Mouse (Mus musculus) heart, embryonic 16.5 days (tissue): ENCODE data around the gene Syndig1. TPM values are rescaled to one million over a fixed set of nuclear protein-coding genes. Genes with fewer than 3 reads are reported as not detected.

Experiments
- ATAC-seq: fragments of 200-750 bp; cut with Nextera tagmentation; replicated peaks from 2 replicates; pipeline ENCODE4 v1.8.0; 2017; ENCODE audit warnings: moderate number of reproducible peaks; ENCODE audit not compliant: insufficient read depth, low FRiP score; ENCODE audit errors: extremely low read depth
- H3K27ac ChIP-seq: fragments of 300-500 bp; sonication (generic); 2 replicates; pipeline ENCODE4 v1.5.1; 2014; ENCODE audit warnings: mild to moderate bottlenecking, low read length, control low read depth, moderate library complexity
- H3K27me3 ChIP-seq: fragments of 300-500 bp; sonication (generic); 2 replicates; pipeline ENCODE4 v1.6.1; 2014; ENCODE audit warnings: low read length, mixed read lengths; ENCODE audit not compliant: control insufficient read depth, insufficient read depth
- H3K36me3 ChIP-seq: fragments of 300-500 bp; sonication (generic); 2 replicates; pipeline ENCODE4 v1.6.1; 2014; ENCODE audit not compliant: control insufficient read depth, insufficient read depth
- H3K4me1 ChIP-seq: fragments of 300-500 bp; sonication (generic); 2 replicates; pipeline ENCODE4 v1.6.1; 2014; ENCODE audit warnings: low read length, mixed read lengths; ENCODE audit not compliant: control insufficient read depth, insufficient read depth
- H3K4me2 ChIP-seq: fragments of 300-500 bp; sonication (generic); 2 replicates; pipeline ENCODE4 v1.6.1; 2014; ENCODE audit warnings: low read depth, mild to moderate bottlenecking, control low read depth, low read length
- H3K4me3 ChIP-seq: fragments of 300-500 bp; sonication (generic); 2 replicates; pipeline ENCODE4 v1.5.1; 2014; ENCODE audit warnings: mild to moderate bottlenecking, control low read depth, low read length
- H3K9ac ChIP-seq: fragments of 300-500 bp; sonication (generic); 2 replicates; pipeline ENCODE4 v1.6.1; 2014; ENCODE audit warnings: low read length, control low read depth
- H3K9me3 ChIP-seq: fragments of 300-500 bp; sonication (generic); replicated peaks from 2 replicates; pipeline ENCODE4 v1.6.1; 2016; ENCODE audit warnings: low read length; ENCODE audit not compliant: control insufficient read depth
- WGBS: fragments of 180-500 bp; shearing (Covaris S2); extraction: QIAGEN DNeasy Blood & Tissue Kit; methylation state at CpG from one replicate; pipeline ENCODE4 v1.1.7; 2014; 5-methylcytosine and 5-hydroxymethylcytosine counted together
- polyA plus RNA-seq: library from polyadenylated mRNA; unstranded; fragments of >200 nt; fragmentation: Nextera tagmentation; extraction: Ambion mirVana; gene quantifications from 2 replicates; pipeline ENCODE4 v1.2.1, GENCODE M21; 2015

Gene Syndig1
- polyA plus RNA-seq, 1 experiment from 2014 or later = 3.3 TPM

- peak within 1 kb of the TSS; percentile 68 for H3K9ac ChIP-seq
Observed at GRCm38 (mm10) chr2:149830536-149831458, 1.8 kb downstream of the Syndig1 start, which contains the start of gene C530025M09Rik. Gene C530025M09Rik (minus strand): TSS chr2:149831213.

DNA sequence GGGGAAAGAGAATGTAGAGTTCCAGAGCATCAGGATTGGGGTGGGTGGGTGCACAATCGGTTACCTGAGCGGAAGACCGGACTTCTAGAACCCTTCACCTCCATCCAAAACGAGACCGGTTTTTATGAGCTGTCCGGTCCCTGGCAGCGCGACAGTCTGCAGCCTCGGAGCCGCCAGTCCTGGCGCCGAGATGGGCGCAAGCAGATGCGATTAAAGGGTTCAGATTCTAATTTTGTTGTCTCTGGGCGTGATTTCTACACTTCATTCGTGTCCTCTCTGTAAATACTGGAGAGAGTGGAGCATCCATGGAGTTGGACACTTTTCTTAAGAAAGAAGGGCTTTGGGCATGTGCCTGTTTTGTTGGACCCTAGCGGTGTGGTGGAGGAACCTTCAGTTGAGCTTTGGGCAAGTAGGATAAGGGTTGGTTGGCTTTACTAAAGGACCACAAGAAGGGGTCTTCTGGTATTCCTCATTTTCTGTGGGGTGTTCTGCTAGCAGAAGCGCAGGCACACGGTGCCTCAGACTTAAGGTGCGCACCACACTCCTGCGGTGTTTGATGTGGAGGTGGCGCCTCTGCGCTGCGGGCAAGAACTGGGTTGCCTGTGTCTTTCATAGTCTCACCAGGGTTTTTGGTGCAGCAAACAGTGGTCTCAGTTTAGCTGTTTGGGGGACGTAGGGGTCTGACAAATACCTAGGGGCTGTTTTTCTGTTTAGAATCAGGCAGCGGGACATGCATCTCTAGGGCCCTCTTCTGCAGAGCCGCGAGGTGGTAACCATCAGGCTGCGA is 2.6 kb downstream of the Syndig1 start:
- H3K4me2 ChIP-seq = peak overlapping the region; percentile 98
- ATAC-seq = 0 out of 2 replicates have a peak, but pooled peaks have one; percentile 7
- peaks cover 33% of the 10 kb centered on the region for H3K27me3 ChIP-seq
- peaks cover 10% of the 10 kb centered on the region; the same call in 1 of the 2 replicates for H3K4me1 ChIP-seq
- WGBS = 2% methylated on average over 29 of the region's 29 CpGs
- peak overlapping the region; percentile 63 for H3K4me3 ChIP-seq
- H3K9ac ChIP-seq = peak overlapping the region; percentile 26
- H3K9me3 ChIP-seq = no peaks in the 10 kb centered on the region
- H3K27ac ChIP-seq = no peak overlapping the region
- H3K36me3 ChIP-seq = no peaks in the 10 kb centered on the region

More at GRCm38 (mm10) chr2:149830536-149831458, 1.8 kb downstream of the Syndig1 start, which contains the start of gene C530025M09Rik:
- H3K9me3 ChIP-seq = no peaks in the 10 kb centered on the region
- ATAC-seq = peak; percentile 81
- H3K4me3 ChIP-seq = peak within 1 kb of the TSS; percentile 63
- H3K27ac ChIP-seq = no peak within 1 kb of the TSS
- peaks cover 10% of the 10 kb centered on the region; the same call in 1 of the 2 replicates for H3K4me1 ChIP-seq
- H3K4me2 ChIP-seq = peak within 1 kb of the TSS; percentile 98
- no peaks in the 10 kb centered on the region for H3K36me3 ChIP-seq
- under 1% methylated on average over 79 of the region's 82 CpGs for WGBS
- peaks cover 33% of the 10 kb centered on the region for H3K27me3 ChIP-seq

DNA sequence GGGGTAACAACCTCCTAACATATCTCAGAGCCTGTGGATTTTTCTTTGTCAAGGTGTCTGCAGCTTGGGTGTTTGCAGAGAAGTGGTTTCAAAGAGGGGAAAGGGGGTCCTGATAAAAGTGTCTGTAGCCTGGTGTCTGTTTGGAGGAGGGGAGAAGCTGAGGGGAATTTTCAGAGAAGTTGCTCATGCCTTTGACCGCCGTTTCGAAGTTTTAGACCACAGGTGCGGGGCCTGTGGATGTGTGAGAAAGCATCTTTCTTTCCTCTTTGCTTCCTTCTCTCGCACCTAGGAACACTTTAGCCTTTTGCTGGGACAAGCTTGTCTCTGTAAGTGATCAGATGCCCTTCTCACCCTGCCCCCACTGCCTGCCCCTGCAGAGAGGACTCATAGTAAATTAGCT is 3.3 kb downstream of the Syndig1 start:
- WGBS = 10% methylated on average over 5 of the region's 5 CpGs
- no peak overlapping the region for H3K4me3 ChIP-seq
- peaks cover 33% of the 10 kb centered on the region for H3K27me3 ChIP-seq
- H3K4me1 ChIP-seq = peaks cover 10% of the 10 kb centered on the region; the same call in 1 of the 2 replicates
- no peak overlapping the region for H3K9ac ChIP-seq
- H3K36me3 ChIP-seq = no peaks in the 10 kb centered on the region
- no peak overlapping the region for H3K27ac ChIP-seq
- ATAC-seq = no peak
- H3K9me3 ChIP-seq = no peaks in the 10 kb centered on the region
- no peak overlapping the region for H3K4me2 ChIP-seq

DNA sequence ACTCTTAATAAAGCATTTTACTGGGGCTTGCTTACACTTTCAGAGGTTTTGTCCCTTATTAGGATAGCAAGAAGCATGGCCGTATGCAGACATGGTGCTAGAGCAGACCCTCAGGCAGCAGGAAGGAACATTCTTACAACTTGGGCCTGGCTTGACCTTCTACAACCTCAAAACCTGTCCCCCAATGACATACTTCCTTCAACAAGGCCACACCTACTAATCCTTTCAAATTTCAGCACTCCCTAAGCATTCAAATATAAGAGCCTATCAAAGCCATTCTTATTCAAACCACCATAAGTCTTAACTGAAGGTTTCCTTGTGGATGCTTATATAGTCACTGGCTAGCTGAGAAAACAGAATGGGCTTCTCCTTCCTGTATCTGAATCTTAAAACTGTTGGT is 6.1 kb downstream of the Syndig1 start:
- H3K27me3 ChIP-seq = peaks cover 25% of the 10 kb centered on the region
- no peaks in the 10 kb centered on the region for H3K9me3 ChIP-seq
- peaks cover 10% of the 10 kb centered on the region; the same call in 1 of the 2 replicates for H3K4me1 ChIP-seq
- no peak overlapping the region for H3K4me3 ChIP-seq
- no peaks in the 10 kb centered on the region for H3K36me3 ChIP-seq
- WGBS = 91% methylated on average over 1 of the region's 1 CpGs
- H3K9ac ChIP-seq = no peak overlapping the region
- H3K27ac ChIP-seq = no peak overlapping the region
- ATAC-seq = no peak
- H3K4me2 ChIP-seq = no peak overlapping the region

GRCm38 (mm10) chr2:149836471-149837135 is 7.6 kb downstream of the Syndig1 start:
- no peak overlapping the region for H3K9ac ChIP-seq
- no peak overlapping the region for H3K4me3 ChIP-seq
- no peaks in the 10 kb centered on the region for H3K36me3 ChIP-seq
- H3K4me1 ChIP-seq = 0 out of 2 replicates have a peak, but pooled peaks cover under 1% of the 10 kb centered on the region
- ATAC-seq = no peak
- H3K4me2 ChIP-seq = no peak overlapping the region
- H3K27ac ChIP-seq = no peak overlapping the region
- H3K9me3 ChIP-seq = no peaks in the 10 kb centered on the region
- H3K27me3 ChIP-seq = peaks cover 9% of the 10 kb centered on the region
- WGBS = 75% methylated on average over 2 of the region's 2 CpGs

DNA sequence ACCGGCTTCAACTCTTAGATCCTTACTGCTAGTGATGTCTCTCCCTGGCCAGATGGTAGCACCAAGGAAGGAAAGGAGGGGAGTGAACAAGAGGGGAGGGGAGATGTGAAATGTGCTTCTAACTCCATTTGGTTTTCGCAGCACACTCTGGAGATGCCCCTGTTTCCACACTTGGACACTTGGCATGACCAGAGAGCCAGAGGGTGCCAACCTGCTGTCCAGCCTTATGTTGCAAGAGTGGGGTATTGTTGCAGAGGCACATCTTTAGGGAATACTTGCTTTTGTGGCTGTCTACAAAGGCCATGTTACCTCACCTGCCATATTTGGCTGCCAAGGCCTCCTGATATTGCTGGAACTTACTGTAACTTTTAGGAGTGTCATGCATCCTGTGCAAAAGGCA is 10.7 kb downstream of the Syndig1 start:
- Histone ChIP-seq H3K36me3 (no peaks in the 10 kb centered on the region), H3K4me1 (no peaks in the 10 kb centered on the region), H3K4me2 (no peak overlapping the region), H3K9me3 (no peaks in the 10 kb centered on the region), H3K4me3 (no peak overlapping the region), H3K27me3 (no peaks in the 10 kb centered on the region), H3K27ac (no peak overlapping the region), H3K9ac (no peak overlapping the region)
- no peak for ATAC-seq
- WGBS = 76% methylated on average over 2 of the region's 2 CpGs

GRCm38 (mm10) chr2:149844575-149844974 is 15.6 kb downstream of the Syndig1 start:
- Histone ChIP-seq H3K4me1 (no peaks in the 10 kb centered on the region), H3K4me3 (no peak overlapping the region), H3K9me3 (no peaks in the 10 kb centered on the region), H3K36me3 (no peaks in the 10 kb centered on the region), H3K27ac (no peak overlapping the region), H3K4me2 (no peak overlapping the region), H3K27me3 (no peaks in the 10 kb centered on the region), H3K9ac (no peak overlapping the region)
- no peak for ATAC-seq
- 53% methylated on average over 2 of the region's 2 CpGs for whole genome bisulfite sequencing

DNA sequence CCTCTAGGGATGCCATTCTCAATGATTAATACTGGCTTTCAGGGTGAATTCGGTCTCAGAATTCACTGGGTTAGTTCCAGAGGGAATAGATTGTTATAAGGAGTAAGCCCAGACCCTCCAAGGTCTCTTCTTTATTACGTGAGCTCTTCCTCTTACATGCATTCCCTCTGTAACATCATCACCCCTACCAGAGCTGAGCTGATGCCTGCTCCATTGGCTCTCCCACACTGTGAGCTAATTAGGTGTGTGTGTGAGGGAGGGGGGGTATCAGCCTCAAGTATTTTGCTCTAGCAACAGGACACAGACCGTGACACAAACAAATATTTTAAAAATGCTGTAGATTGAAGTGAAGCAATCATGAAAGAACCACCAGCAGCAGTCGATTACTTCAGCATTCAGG is 19.8 kb downstream of the Syndig1 start:
- Histone ChIP-seq H3K4me2 (no peak overlapping the region), H3K4me3 (no peak overlapping the region), H3K9me3 (no peaks in the 10 kb centered on the region), H3K4me1 (no peaks in the 10 kb centered on the region), H3K9ac (no peak overlapping the region), H3K27me3 (no peaks in the 10 kb centered on the region), H3K36me3 (no peaks in the 10 kb centered on the region), H3K27ac (no peak overlapping the region)
- WGBS = 53% methylated on average over 4 of the region's 4 CpGs
- no peak for ATAC-seq
